Mouse (Mus musculus): ENCODE results near the gene Zcchc17. TPM values are rescaled to one million over a fixed set of nuclear protein-coding genes. Genes with fewer than 3 reads are reported as not detected.

The Zcchc17 gene
- total and polyA plus RNA-seq, 3 experiments: 31.7 to 67.7 (median 51.8) TPM

GRCm38 (mm10) chr4:130322567-130322966 is 37.2 kb downstream of the Zcchc17 start:
- Histone ChIP-seq H3K4me3 (replicated peaks in 1 of 3; ENCODE audit: low read depth in 2 of 3, low read length in 2 of 3, poor library complexity in 1 of 3) (no peak overlapping the region), H3K36me3 (replicated peaks in 1 of 2; ENCODE audit: control insufficient read depth in 1 of 2, insufficient read depth in 1 of 2, low read length in 1 of 2) (peaks cover 54 to 90% of the 10 kb centered on the region in 2 experiments), H3K9ac (ENCODE audit: insufficient read depth, low read depth) (no peak overlapping the region), H3K27me3 (replicated peaks) (no peaks in the 10 kb centered on the region), H3K27ac (ENCODE audit: insufficient read depth, low read depth) (no peak overlapping the region), H3K4me2 (ENCODE audit: insufficient read depth, low read depth, poor library complexity, severe bottlenecking) (no peak overlapping the region), H3K9me3 (replicated peaks; ENCODE audit: low read length) (no peaks in the 10 kb centered on the region), H3K4me1 (ENCODE audit: control insufficient read depth in 1 of 2, insufficient read depth in 2 of 2) (peaks cover 0 to 6% of the 10 kb centered on the region in 2 experiments; a peak in 2 of 4 replicates), H3K79me2 (replicated peaks; ENCODE audit: control insufficient read depth, extremely low read depth, insufficient read depth, poor library complexity, severe bottlenecking) (no peaks in the 10 kb centered on the region)
- in situ Hi-C loops (cut with MboI; ENCODE audit: low pct_ligation_motif_present, low pct_unique_long_range_greater_than_20kb, low sequenced_read_pairs) (no loop called here), dilution Hi-C loops (cut with MboI; ENCODE audit: extremely low pct_ligation_motif_present, extremely low pct_unique_long_range_greater_than_20kb, low sequenced_read_pairs) (no loop called here)
- DNase-seq (ENCODE audit: extremely low read depth): no peak
- TF ChIP-seq USF2 (conservative IDR thresholded peaks at IDR 0.05; ENCODE audit: low read depth, low read length) (no peak), SIN3A (IDR thresholded peaks at IDR 0.05; ENCODE audit: low read length) (no peak), TCF12 (IDR thresholded peaks at IDR 0.05; ENCODE audit: low read depth, low read length) (no peak), JUN (IDR thresholded peaks at IDR 0.05; ENCODE audit: insufficient read depth, low read depth, low read length) (no peak), MAX (IDR thresholded peaks at IDR 0.05; ENCODE audit: low read length) (no peak), ELF1 (IDR thresholded peaks at IDR 0.05; ENCODE audit: low read depth, low read length) (no peak)

- H3K27ac ChIP-seq (ENCODE audit: insufficient read depth, low read depth): no peak overlapping the region
- no peak overlapping the region for H3K9ac ChIP-seq (ENCODE audit: insufficient read depth, low read depth)
- in situ Hi-C loops (cut with MboI; ENCODE audit: low pct_ligation_motif_present, low pct_unique_long_range_greater_than_20kb, low sequenced_read_pairs) (no loop called here), dilution Hi-C loops (cut with MboI; ENCODE audit: extremely low pct_ligation_motif_present, extremely low pct_unique_long_range_greater_than_20kb, low sequenced_read_pairs) (no loop called here)
- no peaks in the 10 kb centered on the region for H3K27me3 ChIP-seq (replicated peaks)
- peaks cover 56 to 92% of the 10 kb centered on the region in 2 experiments for H3K36me3 ChIP-seq (replicated peaks in 1 of 2; ENCODE audit: control insufficient read depth in 1 of 2, insufficient read depth in 1 of 2, low read length in 1 of 2)
- no peak overlapping the region for H3K4me2 ChIP-seq (ENCODE audit: insufficient read depth, low read depth, poor library complexity, severe bottlenecking)
- TF ChIP-seq ZMIZ1 (IDR thresholded peaks at IDR 0.05; ENCODE audit: low read depth, low read length) (no peak), MEF2A (IDR thresholded peaks at IDR 0.05; ENCODE audit: borderline replicate concordance, low read depth, low read length) (no peak), MAFK (IDR thresholded peaks at IDR 0.05; ENCODE audit: insufficient replicate concordance, low read length) (no peak), RAD21 (IDR thresholded peaks at IDR 0.05; ENCODE audit: low read depth, low read length) (no peak), CHD2 (IDR thresholded peaks at IDR 0.05; ENCODE audit: low read length) (no peak), RCOR1 (conservative IDR thresholded peaks at IDR 0.05; ENCODE audit: low read depth, low read length) (no peak), EP300 (IDR thresholded peaks at IDR 0.05; ENCODE audit: low read length) (no peak), POLR2A (IDR thresholded peaks at IDR 0.05; ENCODE audit: low read depth, low read length) (no peak)
- no peaks in the 10 kb centered on the region for H3K79me2 ChIP-seq (replicated peaks; ENCODE audit: control insufficient read depth, extremely low read depth, insufficient read depth, poor library complexity, severe bottlenecking)
- no peaks in the 10 kb centered on the region for H3K4me1 ChIP-seq (ENCODE audit: control insufficient read depth in 1 of 2, insufficient read depth in 2 of 2)
- H3K9me3 ChIP-seq (replicated peaks; ENCODE audit: low read length): no peaks in the 10 kb centered on the region
- H3K4me3 ChIP-seq (replicated peaks in 1 of 3; ENCODE audit: low read depth in 2 of 3, low read length in 2 of 3, poor library complexity in 1 of 3): no peak overlapping the region
- DNase-seq (ENCODE audit: extremely low read depth): no peak
These were observed 38.1 kb downstream of the Zcchc17 start for GRCm38 (mm10) chr4:130321640-130322039.

- Histone ChIP-seq H3K79me2 (replicated peaks; ENCODE audit: control insufficient read depth, extremely low read depth, insufficient read depth, poor library complexity, severe bottlenecking) (no peaks in the 10 kb centered on the region), H3K4me1 (ENCODE audit: control insufficient read depth in 1 of 2, insufficient read depth in 2 of 2) (no peaks in the 10 kb centered on the region), H3K36me3 (replicated peaks in 1 of 2; ENCODE audit: control insufficient read depth in 1 of 2, insufficient read depth in 1 of 2, low read length in 1 of 2) (peaks cover 62 to 95% of the 10 kb centered on the region in 2 experiments), H3K9ac (ENCODE audit: insufficient read depth, low read depth) (no peak overlapping the region), H3K9me3 (replicated peaks; ENCODE audit: low read length) (no peaks in the 10 kb centered on the region), H3K27me3 (replicated peaks) (no peaks in the 10 kb centered on the region), H3K4me3 (replicated peaks in 1 of 3; ENCODE audit: low read depth in 2 of 3, low read length in 2 of 3, poor library complexity in 1 of 3) (no peak overlapping the region), H3K27ac (ENCODE audit: insufficient read depth, low read depth) (no peak overlapping the region), H3K4me2 (ENCODE audit: insufficient read depth, low read depth, poor library complexity, severe bottlenecking) (no peak overlapping the region)
- dilution Hi-C loops (cut with MboI; ENCODE audit: extremely low pct_ligation_motif_present, extremely low pct_unique_long_range_greater_than_20kb, low sequenced_read_pairs) (no loop called here), in situ Hi-C loops (cut with MboI; ENCODE audit: low pct_ligation_motif_present, low pct_unique_long_range_greater_than_20kb, low sequenced_read_pairs) (no loop called here)
- DNase-seq (ENCODE audit: extremely low read depth): no peak
- TF ChIP-seq CTCF (conservative IDR thresholded peaks at IDR 0.05 in 1 of 2, IDR thresholded peaks at IDR 0.05 in 1 of 2; ENCODE audit: low read depth in 2 of 2, low read length in 2 of 2) (0 out of 4 replicates have a peak, but pooled peaks of 1 of the 2 experiments have one; percentile 5), E2F4 (IDR thresholded peaks at IDR 0.05; ENCODE audit: insufficient replicate concordance, low read depth, low read length) (no peak), MAFK (IDR thresholded peaks at IDR 0.05; ENCODE audit: insufficient replicate concordance, low read length) (no peak)
These were observed 40.2 kb downstream of the Zcchc17 start for GRCm38 (mm10) chr4:130319564-130319963.
